Mouse (Mus musculus): ENCODE results near the gene Olfr591. TPM values are rescaled to one million over a fixed set of nuclear protein-coding genes. Genes with fewer than 3 reads are reported as not detected.

Olfr591 gene
- total RNA-seq (2023): not detected

GRCm38 (mm10) chr7:103178240-103178639 lies at the start of gene Olfr591:
TSS of gene Olfr591 (minus strand) at chr7:103178340.

GRCm38 (mm10) chr7:103216696-103217095 lies 38.6 kb upstream of the Olfr591 start, which contains the start of gene Olfr594:
TSS of gene Olfr594 (plus strand) at chr7:103216996.

GRCm38 (mm10) chr7:103211562-103211961 lies 33.4 kb upstream of the Olfr591 start, which contains the start of gene Olfr593:
TSS of gene Olfr593 (plus strand) at chr7:103211862.

GRCm38 (mm10) chr7:103184503-103184902 lies 6.4 kb upstream of the Olfr591 start, which contains the start of gene Olfr592:
TSS of gene Olfr592 (plus strand) at chr7:103184803.

GRCm38 (mm10) chr7:103156256-103156655 lies 21.9 kb downstream of the Olfr591 start, which contains the start of gene Olfr589:
TSS of gene Olfr589 (minus strand) at chr7:103156356.

GRCm38 (mm10) chr7:103140579-103140978 lies 37.6 kb downstream of the Olfr591 start, which contains the start of gene Olfr588-ps1:
TSS of gene Olfr588-ps1 (plus strand) at chr7:103140879.

GRCm38 (mm10) chr7:103125538-103125937 lies 52.6 kb downstream of the Olfr591 start, which contains the start of gene Olfr586:
TSS of gene Olfr586 (minus strand) at chr7:103125638.

Other genes starting within 250 kb of the Olfr591 start
- gene Olfr573-ps1, start 235.8 kb downstream of the Olfr591 start, total RNA-seq (2023): not detected
- not detected for gene Olfr574, start 229.9 kb downstream of the Olfr591 start, total RNA-seq (2023)
- gene Olfr575, start 219.6 kb downstream of the Olfr591 start, total RNA-seq (2023): not detected
- not detected for gene Olfr576, start 215.7 kb downstream of the Olfr591 start, total RNA-seq (2023)
- not detected for gene Olfr577, start 202.4 kb downstream of the Olfr591 start, total RNA-seq (2023)
- gene Olfr578, start 189.0 kb downstream of the Olfr591 start, total RNA-seq (2023): not detected
- gene Olfr582, start 140.3 kb downstream of the Olfr591 start, total RNA-seq (2023): not detected
- gene Olfr583, start 127.0 kb downstream of the Olfr591 start, total RNA-seq (2023): not detected
- gene Olfr584, start 96.5 kb downstream of the Olfr591 start, total RNA-seq (2023): not detected
- gene Olfr585, start 80.6 kb downstream of the Olfr591 start, total RNA-seq (2023): not detected
- gene Olfr586, start 52.7 kb downstream of the Olfr591 start, total RNA-seq (2023): not detected
- gene Olfr588-ps1, start 37.5 kb downstream of the Olfr591 start, total RNA-seq (2023): not detected
- gene Olfr589, start 22.0 kb downstream of the Olfr591 start, total RNA-seq (2023): not detected
- not detected for gene Olfr592, start 6.5 kb upstream of the Olfr591 start, total RNA-seq (2023)
- gene Olfr593, start 33.5 kb upstream of the Olfr591 start, total RNA-seq (2023): not detected
- not detected for gene Olfr594, start 38.7 kb upstream of the Olfr591 start, total RNA-seq (2023)
- not detected for gene Usp17ld, start 74.2 kb upstream of the Olfr591 start, total RNA-seq (2023)
- not detected for gene Olfr596, start 127.3 kb upstream of the Olfr591 start, total RNA-seq (2023)
- not detected for gene Olfr597, start 138.0 kb upstream of the Olfr591 start, total RNA-seq (2023)
- gene Olfr598, start 145.2 kb upstream of the Olfr591 start, total RNA-seq (2023): not detected
- gene Olfr599, start 157.6 kb upstream of the Olfr591 start, total RNA-seq (2023): not detected
- not detected for gene Olfr600, start 171.3 kb upstream of the Olfr591 start, total RNA-seq (2023)
- gene Olfr601, start 184.3 kb upstream of the Olfr591 start, total RNA-seq (2023): not detected
- not detected for gene Olfr603, start 207.8 kb upstream of the Olfr591 start, total RNA-seq (2023)
- not detected for gene Usp17lc, start 236.7 kb upstream of the Olfr591 start, total RNA-seq (2023)

Measured in CD4-positive naive resting alpha-beta T cell, adult 57 days (primary cell).